Mouse (Mus musculus): Measurements from ENCODE around the gene Togaram1. TPM values are rescaled to one million over a fixed set of nuclear protein-coding genes. Genes with fewer than 3 reads are reported as not detected.

Gene Togaram1
- polyA plus RNA-seq, 1 experiment from 2014 or later, result 31.9 TPM

GRCm38 (mm10) chr12:64968067-64968466 is 2.5 kb downstream of the Togaram1 start:
- peak overlapping the region; percentile 65 for H3K9ac ChIP-seq (ENCODE audit: low read length)
- no peak for ATAC-seq (ENCODE audit: insufficient read depth, low FRiP score)
- 0% methylated on average over 2 of the region's 2 CpGs for WGBS

GRCm38 (mm10) chr12:64971399-64971798 is 5.8 kb downstream of the Togaram1 start:
- no peaks in the 10 kb centered on the region for H3K27me3 ChIP-seq (ENCODE audit: control insufficient read depth, insufficient read depth, low read length)
- H3K27ac ChIP-seq (ENCODE audit: low read length), result no peak overlapping the region
- ATAC-seq (ENCODE audit: insufficient read depth, low FRiP score), result no peak
- H3K36me3 ChIP-seq (ENCODE audit: control insufficient read depth, insufficient read depth, low read length), result no peaks in the 10 kb centered on the region
- no peak overlapping the region for H3K4me3 ChIP-seq (replicated peaks; ENCODE audit: low read length)
- no peaks in the 10 kb centered on the region for H3K9me3 ChIP-seq (replicated peaks; ENCODE audit: control insufficient read depth, low read length)
- 0 out of 2 replicates have a peak overlapping the region, but pooled peaks have one; percentile 5 for H3K4me2 ChIP-seq (ENCODE audit: low read depth, low read length)
- H3K9ac ChIP-seq (ENCODE audit: low read length), result no peak overlapping the region
- H3K4me1 ChIP-seq (ENCODE audit: control insufficient read depth, insufficient read depth, low read length), result peaks cover 22% of the 10 kb centered on the region

More at GRCm38 (mm10) chr12:64968067-64968466, 2.5 kb downstream of the Togaram1 start:
- Histone ChIP-seq H3K4me2 (ENCODE audit: low read depth, low read length) (peak overlapping the region; percentile 99), H3K27me3 (ENCODE audit: control insufficient read depth, insufficient read depth, low read length) (no peaks in the 10 kb centered on the region), H3K27ac (ENCODE audit: low read length) (no peak overlapping the region), H3K4me1 (ENCODE audit: control insufficient read depth, insufficient read depth, low read length) (peaks cover 27% of the 10 kb centered on the region), H3K36me3 (ENCODE audit: control insufficient read depth, insufficient read depth, low read length) (no peaks in the 10 kb centered on the region), H3K9me3 (replicated peaks; ENCODE audit: control insufficient read depth, low read length) (no peaks in the 10 kb centered on the region), H3K4me3 (replicated peaks; ENCODE audit: low read length) (peak overlapping the region; percentile 98)

GRCm38 (mm10) chr12:64972063-64972462 is 6.5 kb downstream of the Togaram1 start:
- H3K4me3 ChIP-seq (replicated peaks; ENCODE audit: low read length), result no peak overlapping the region
- no peaks in the 10 kb centered on the region for H3K9me3 ChIP-seq (replicated peaks; ENCODE audit: control insufficient read depth, low read length)
- WGBS, result 55% methylated on average over 6 of the region's 6 CpGs
- no peaks in the 10 kb centered on the region for H3K36me3 ChIP-seq (ENCODE audit: control insufficient read depth, insufficient read depth, low read length)
- no peak overlapping the region for H3K9ac ChIP-seq (ENCODE audit: low read length)
- H3K27me3 ChIP-seq (ENCODE audit: control insufficient read depth, insufficient read depth, low read length), result no peaks in the 10 kb centered on the region
- peaks cover 20% of the 10 kb centered on the region for H3K4me1 ChIP-seq (ENCODE audit: control insufficient read depth, insufficient read depth, low read length)
- no peak overlapping the region for H3K27ac ChIP-seq (ENCODE audit: low read length)
- H3K4me2 ChIP-seq (ENCODE audit: low read depth, low read length), result no peak overlapping the region
- no peak for ATAC-seq (ENCODE audit: insufficient read depth, low FRiP score)

DNA sequence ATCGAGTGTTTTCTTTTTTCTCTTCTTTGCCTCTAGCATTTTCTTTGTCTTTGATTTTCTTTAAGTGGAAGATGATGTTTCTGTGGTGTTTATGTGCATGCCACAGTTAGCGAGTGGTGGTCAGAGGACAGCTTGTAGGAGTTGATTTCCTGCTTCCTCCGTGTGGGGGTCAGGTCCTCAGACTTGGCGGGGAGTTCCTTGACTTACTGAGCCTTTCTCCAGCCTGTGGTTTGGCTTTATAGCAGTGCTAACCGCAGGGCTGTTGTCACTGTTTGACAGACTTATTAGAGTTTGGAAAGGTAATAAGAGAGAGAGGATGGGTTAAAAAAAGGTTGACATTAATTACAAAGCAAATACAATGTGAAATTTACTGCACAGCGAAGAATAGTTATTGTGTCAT is 10.0 kb downstream of the Togaram1 start:
- no peaks in the 10 kb centered on the region for H3K27me3 ChIP-seq (ENCODE audit: control insufficient read depth, insufficient read depth, low read length)
- H3K36me3 ChIP-seq (ENCODE audit: control insufficient read depth, insufficient read depth, low read length), result peaks cover 9% of the 10 kb centered on the region; the same call in 1 of the 2 replicates
- no peak overlapping the region for H3K27ac ChIP-seq (ENCODE audit: low read length)
- no peaks in the 10 kb centered on the region for H3K9me3 ChIP-seq (replicated peaks; ENCODE audit: control insufficient read depth, low read length)
- H3K4me1 ChIP-seq (ENCODE audit: control insufficient read depth, insufficient read depth, low read length), result peaks cover 9% of the 10 kb centered on the region
- WGBS, result 61% methylated on average over 6 of the region's 6 CpGs
- no peak overlapping the region for H3K4me2 ChIP-seq (ENCODE audit: low read depth, low read length)
- no peak overlapping the region for H3K4me3 ChIP-seq (replicated peaks; ENCODE audit: low read length)
- H3K9ac ChIP-seq (ENCODE audit: low read length), result no peak overlapping the region
- ATAC-seq (ENCODE audit: insufficient read depth, low FRiP score), result no peak

- no peaks in the 10 kb centered on the region for H3K27me3 ChIP-seq (ENCODE audit: control insufficient read depth, insufficient read depth, low read length)
- no peak overlapping the region for H3K4me2 ChIP-seq (ENCODE audit: low read depth, low read length)
- peaks cover 11% of the 10 kb centered on the region; the same call in 1 of the 2 replicates for H3K36me3 ChIP-seq (ENCODE audit: control insufficient read depth, insufficient read depth, low read length)
- no peaks in the 10 kb centered on the region for H3K9me3 ChIP-seq (replicated peaks; ENCODE audit: control insufficient read depth, low read length)
- no peak overlapping the region for H3K27ac ChIP-seq (ENCODE audit: low read length)
- 32% methylated on average over 1 of the region's 1 CpGs for WGBS
- H3K9ac ChIP-seq (ENCODE audit: low read length), result no peak overlapping the region
- H3K4me3 ChIP-seq (replicated peaks; ENCODE audit: low read length), result no peak overlapping the region
- peaks cover 3% of the 10 kb centered on the region for H3K4me1 ChIP-seq (ENCODE audit: control insufficient read depth, insufficient read depth, low read length)
- ATAC-seq (ENCODE audit: insufficient read depth, low FRiP score), result no peak
These were observed 10.6 kb downstream of the Togaram1 start for GRCm38 (mm10) chr12:64976191-64976590.

- WGBS, result 79% methylated on average over 1 of the region's 1 CpGs
- Histone ChIP-seq H3K9me3 (replicated peaks; ENCODE audit: control insufficient read depth, low read length) (no peaks in the 10 kb centered on the region), H3K27me3 (ENCODE audit: control insufficient read depth, insufficient read depth, low read length) (no peaks in the 10 kb centered on the region), H3K27ac (ENCODE audit: low read length) (no peak overlapping the region), H3K4me2 (ENCODE audit: low read depth, low read length) (no peak overlapping the region), H3K9ac (ENCODE audit: low read length) (no peak overlapping the region), H3K4me1 (ENCODE audit: control insufficient read depth, insufficient read depth, low read length) (no peaks in the 10 kb centered on the region; the same call in 1 of the 2 replicates), H3K4me3 (replicated peaks; ENCODE audit: low read length) (no peak overlapping the region), H3K36me3 (ENCODE audit: control insufficient read depth, insufficient read depth, low read length) (peaks cover 11% of the 10 kb centered on the region; the same call in 1 of the 2 replicates)
- no peak for ATAC-seq (ENCODE audit: insufficient read depth, low FRiP score)
These were observed 11.9 kb downstream of the Togaram1 start for GRCm38 (mm10) chr12:64977518-64977917.

DNA sequence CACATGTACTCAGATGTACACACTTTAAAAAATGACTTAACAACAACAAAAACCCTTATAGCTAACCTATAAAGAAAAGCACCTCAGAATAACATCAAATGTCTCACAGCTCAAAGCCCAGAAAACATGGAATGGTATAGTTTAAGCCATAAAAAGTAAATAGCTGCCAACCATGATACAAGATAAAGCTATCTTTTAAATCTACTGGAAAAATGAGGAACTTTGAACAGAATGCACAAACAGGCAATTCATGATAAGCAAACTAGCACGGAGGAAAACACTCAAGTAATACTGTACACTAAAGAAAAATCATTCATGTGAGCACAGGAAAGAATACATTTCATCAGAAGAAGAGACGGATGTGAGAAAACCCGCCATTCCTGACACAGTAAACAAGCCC is 42.1 kb downstream of the Togaram1 start:
- Histone ChIP-seq H3K36me3 (ENCODE audit: control insufficient read depth, insufficient read depth, low read length) (peaks cover 20% of the 10 kb centered on the region), H3K4me1 (ENCODE audit: control insufficient read depth, insufficient read depth, low read length) (no peaks in the 10 kb centered on the region), H3K27ac (ENCODE audit: low read length) (no peak overlapping the region), H3K9me3 (replicated peaks; ENCODE audit: control insufficient read depth, low read length) (no peaks in the 10 kb centered on the region), H3K9ac (ENCODE audit: low read length) (no peak overlapping the region), H3K4me3 (replicated peaks; ENCODE audit: low read length) (no peak overlapping the region), H3K27me3 (ENCODE audit: control insufficient read depth, insufficient read depth, low read length) (no peaks in the 10 kb centered on the region), H3K4me2 (ENCODE audit: low read depth, low read length) (no peak overlapping the region)
- ATAC-seq (ENCODE audit: insufficient read depth, low FRiP score), result no peak
- 89% methylated on average over 3 of the region's 3 CpGs for WGBS

GRCm38 (mm10) chr12:65022842-65023241 is 57.2 kb downstream of the Togaram1 start:
- WGBS, result 95% methylated on average over 6 of the region's 6 CpGs
- no peak for ATAC-seq (ENCODE audit: insufficient read depth, low FRiP score)
- no peaks in the 10 kb centered on the region for H3K4me1 ChIP-seq (ENCODE audit: control insufficient read depth, insufficient read depth, low read length)
- H3K36me3 ChIP-seq (ENCODE audit: control insufficient read depth, insufficient read depth, low read length), result no peaks in the 10 kb centered on the region
- no peak overlapping the region for H3K4me2 ChIP-seq (ENCODE audit: low read depth, low read length)
- no peak overlapping the region for H3K27ac ChIP-seq (ENCODE audit: low read length)
- H3K27me3 ChIP-seq (ENCODE audit: control insufficient read depth, insufficient read depth, low read length), result no peaks in the 10 kb centered on the region
- H3K4me3 ChIP-seq (replicated peaks; ENCODE audit: low read length), result no peak overlapping the region
- no peak overlapping the region for H3K9ac ChIP-seq (ENCODE audit: low read length)
- H3K9me3 ChIP-seq (replicated peaks; ENCODE audit: control insufficient read depth, low read length), result no peaks in the 10 kb centered on the region

DNA sequence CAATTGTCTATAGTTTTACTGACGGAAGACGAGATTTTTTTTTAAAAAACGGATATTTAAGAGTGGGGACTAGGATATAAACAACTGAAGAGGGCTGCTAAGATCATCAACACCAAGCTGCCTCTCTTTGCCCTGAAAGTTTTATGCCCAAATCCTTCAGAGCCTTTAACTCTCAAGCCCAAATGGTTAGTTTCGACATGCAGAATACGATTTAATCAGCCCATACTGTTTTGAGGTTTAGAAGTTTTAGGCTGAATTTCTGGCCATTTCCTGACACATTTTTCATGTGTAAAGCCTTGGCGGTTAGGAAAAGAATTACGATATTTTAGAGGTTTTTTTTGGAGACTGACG is 70.2 kb downstream of the Togaram1 start:
- ATAC-seq (ENCODE audit: insufficient read depth, low FRiP score), result no peak
- no peaks in the 10 kb centered on the region for H3K9me3 ChIP-seq (replicated peaks; ENCODE audit: control insufficient read depth, low read length)
- no peaks in the 10 kb centered on the region for H3K36me3 ChIP-seq (ENCODE audit: control insufficient read depth, insufficient read depth, low read length)
- H3K27me3 ChIP-seq (ENCODE audit: control insufficient read depth, insufficient read depth, low read length), result no peaks in the 10 kb centered on the region
- H3K27ac ChIP-seq (ENCODE audit: low read length), result peak overlapping the region; percentile 39; the same call in 1 of the 2 replicates
- peak overlapping the region; percentile 98 for H3K4me3 ChIP-seq (replicated peaks; ENCODE audit: low read length)
- peaks cover 11% of the 10 kb centered on the region; the same call in 1 of the 2 replicates for H3K4me1 ChIP-seq (ENCODE audit: control insufficient read depth, insufficient read depth, low read length)
- 45% methylated on average over 8 of the region's 8 CpGs for WGBS
- H3K4me2 ChIP-seq (ENCODE audit: low read depth, low read length), result peak overlapping the region; percentile 58
- peak overlapping the region; percentile 99 for H3K9ac ChIP-seq (ENCODE audit: low read length)
